Mouse (Mus musculus): ENCODE results near the gene Tbxas1. TPM values are rescaled to one million over a fixed set of nuclear protein-coding genes. Genes with fewer than 3 reads are reported as not detected.

The Tbxas1 gene
- polyA plus RNA-seq, 2 experiments = 4.5 to 6.3 TPM

- peaks cover 67 to 84% of the 10 kb centered on the region in 2 experiments for H3K4me1 ChIP-seq (replicated peaks; ENCODE audit: control insufficient read depth in 2 of 2, insufficient read depth in 2 of 2, low read length in 1 of 2)
- peak overlapping the region; percentile 27 to 42 for H3K4me3 ChIP-seq (ENCODE audit: insufficient read depth in 1 of 2, low read depth in 2 of 2, low read length in 2 of 2)
- H3K9ac ChIP-seq (replicated peaks) = peak overlapping the region; percentile 65
- no peaks in the 10 kb centered on the region for H3K9me3 ChIP-seq (ENCODE audit: control insufficient read depth, low read length)
- H3K27ac ChIP-seq = peak overlapping the region; percentile 99
- no peaks in the 10 kb centered on the region for H3K36me3 ChIP-seq (replicated peaks; ENCODE audit: control insufficient read depth, insufficient read depth, low read depth)
- peak; percentile 83 for ATAC-seq (ENCODE audit: insufficient read depth)
- H3K4me2 ChIP-seq (ENCODE audit: low read depth) = peak overlapping the region; percentile 70
- peak; percentile 99 for TF ChIP-seq EP300 (IDR thresholded peaks at IDR 0.05; ENCODE audit: low read depth)
- peak; percentile 3; the same call in 1 of the 2 replicates for TF ChIP-seq CTCF (IDR thresholded peaks at IDR 0.05; ENCODE audit: low read depth)
- whole genome bisulfite sequencing (ENCODE audit: insufficient replicate concordance) = 16% methylated on average over 18 of the region's 18 CpGs
- no peaks in the 10 kb centered on the region for H3K27me3 ChIP-seq (ENCODE audit: control insufficient read depth, insufficient read depth, low read length)
- DNase-seq (ENCODE audit: low read depth in 3 of 3, low spot score in 3 of 3) = peak; percentile 90 to 94 (median 92)
Measured at GRCm38 (mm10) chr6:38923870-38924817, 48.9 kb downstream of the Tbxas1 start.

GRCm38 (mm10) chr6:38925719-38926118, 50.5 kb downstream of the Tbxas1 start:
- H3K9ac ChIP-seq (replicated peaks) = peak overlapping the region; percentile 25
- H3K27ac ChIP-seq = peak overlapping the region; percentile 99
- TF ChIP-seq CTCF (IDR thresholded peaks at IDR 0.05; ENCODE audit: low read depth) (peak; percentile 83), EP300 (IDR thresholded peaks at IDR 0.05; ENCODE audit: low read depth) (no peak)
- 54% methylated on average over 7 of the region's 7 CpGs for WGBS (ENCODE audit: insufficient replicate concordance)
- ATAC-seq (ENCODE audit: insufficient read depth) (no peak), DNase-seq (ENCODE audit: low read depth in 3 of 3, low spot score in 3 of 3) (peak in 1 of 3 experiments; percentile 59)
- H3K36me3 ChIP-seq (replicated peaks; ENCODE audit: control insufficient read depth, insufficient read depth, low read depth) = no peaks in the 10 kb centered on the region
- 0 out of 4 replicates have a peak overlapping the region, but pooled peaks of 1 of the 2 experiments have one; percentile 37 for H3K4me3 ChIP-seq (ENCODE audit: insufficient read depth in 1 of 2, low read depth in 2 of 2, low read length in 2 of 2)
- peaks cover 55 to 76% of the 10 kb centered on the region in 2 experiments for H3K4me1 ChIP-seq (replicated peaks; ENCODE audit: control insufficient read depth in 2 of 2, insufficient read depth in 2 of 2, low read length in 1 of 2)
- peak overlapping the region; percentile 42 for H3K4me2 ChIP-seq (ENCODE audit: low read depth)
- H3K27me3 ChIP-seq (ENCODE audit: control insufficient read depth, insufficient read depth, low read length) = no peaks in the 10 kb centered on the region
- no peaks in the 10 kb centered on the region for H3K9me3 ChIP-seq (ENCODE audit: control insufficient read depth, low read length)

- ATAC-seq (ENCODE audit: insufficient read depth) (no peak), DNase-seq (ENCODE audit: low read depth in 3 of 3, low spot score in 3 of 3) (peak in 1 of 3 experiments; percentile 48)
- Histone ChIP-seq H3K4me3 (ENCODE audit: insufficient read depth in 1 of 2, low read depth in 2 of 2, low read length in 2 of 2) (peak overlapping the region in 1 of 2 experiments; percentile 37; a peak in 1 of 4 replicates), H3K9me3 (ENCODE audit: control insufficient read depth, low read length) (no peaks in the 10 kb centered on the region), H3K4me1 (replicated peaks; ENCODE audit: control insufficient read depth in 2 of 2, insufficient read depth in 2 of 2, low read length in 1 of 2) (peaks cover 49 to 70% of the 10 kb centered on the region in 2 experiments), H3K27ac (peak overlapping the region; percentile 26; the same call in 1 of the 2 replicates), H3K36me3 (replicated peaks; ENCODE audit: control insufficient read depth, insufficient read depth, low read depth) (no peaks in the 10 kb centered on the region), H3K9ac (replicated peaks) (peak overlapping the region; percentile 25), H3K4me2 (ENCODE audit: low read depth) (peak overlapping the region; percentile 42), H3K27me3 (ENCODE audit: control insufficient read depth, insufficient read depth, low read length) (no peaks in the 10 kb centered on the region)
- TF ChIP-seq EP300 (IDR thresholded peaks at IDR 0.05; ENCODE audit: low read depth) (no peak), CTCF (IDR thresholded peaks at IDR 0.05; ENCODE audit: low read depth) (no peak)
- 71% methylated on average over 28 of the region's 28 CpGs for WGBS (ENCODE audit: insufficient replicate concordance)
Measured at GRCm38 (mm10) chr6:38926135-38926962, 51.1 kb downstream of the Tbxas1 start.

GRCm38 (mm10) chr6:38926963-38927361, 51.8 kb downstream of the Tbxas1 start:
- Histone ChIP-seq H3K9ac (replicated peaks) (no peak overlapping the region), H3K9me3 (ENCODE audit: control insufficient read depth, low read length) (no peaks in the 10 kb centered on the region), H3K4me3 (ENCODE audit: insufficient read depth in 1 of 2, low read depth in 2 of 2, low read length in 2 of 2) (no peak overlapping the region), H3K4me1 (replicated peaks; ENCODE audit: control insufficient read depth in 2 of 2, insufficient read depth in 2 of 2, low read length in 1 of 2) (peaks cover 43 to 63% of the 10 kb centered on the region in 2 experiments), H3K36me3 (replicated peaks; ENCODE audit: control insufficient read depth, insufficient read depth, low read depth) (no peaks in the 10 kb centered on the region), H3K27ac (no peak overlapping the region), H3K4me2 (ENCODE audit: low read depth) (no peak overlapping the region), H3K27me3 (ENCODE audit: control insufficient read depth, insufficient read depth, low read length) (no peaks in the 10 kb centered on the region)
- no peak for DNase-seq (ENCODE audit: low read depth in 3 of 3, low spot score in 3 of 3)
- TF ChIP-seq CTCF (IDR thresholded peaks at IDR 0.05; ENCODE audit: low read depth) (no peak), EP300 (IDR thresholded peaks at IDR 0.05; ENCODE audit: low read depth) (no peak)
- WGBS (ENCODE audit: insufficient replicate concordance) = 65% methylated on average over 13 of the region's 13 CpGs
- no peak for ATAC-seq (ENCODE audit: insufficient read depth)

Data from liver, embryonic 14.5 days (tissue).